Comparison of ENCODE assay signal across 24 mouse cellular contexts in genomic region chr19:55911941-55912340, GRCm38 (mm10).
"Had no signal": no experiment of that assay in that cellular context is flagged by ENCODE, and none has a peak within 500 bp of the region (broad histone marks: within the 10 kb centered on the region; RNA-seq: fewer than 3 reads in every experiment).

No protein-coding gene starts in this region.

- H3K4me1 ChIP-seq: heart, embryonic 10.5 days had no signal

- ATAC-seq: hindbrain, embryonic 16.5 days; inflammation-experienced regulatory T-cells, adult 6 months; intestine, embryonic 15.5 days; intestine, postnatal 0 days had no signal

- H3K4me2 ChIP-seq: heart, embryonic 12.5 days; hindbrain, embryonic 12.5 days; hindbrain, embryonic 14.5 days; intestine, embryonic 15.5 days; limb, embryonic 12.5 days had no signal

- H3K27ac ChIP-seq: gastrocnemius, adult 2 months; heart, embryonic 10.5 days; hindbrain, embryonic 10.5 days; hindbrain, embryonic 12.5 days; hindbrain, embryonic 14.5 days; intestine, embryonic 15.5 days; layer of hippocampus, adult 2 months; left cerebral cortex, adult 2 months; limb, embryonic 10.5 days; limb, embryonic 12.5 days had no signal

- H3K4me3 ChIP-seq: gastrocnemius, adult 2 months; heart, embryonic 10.5 days; heart, embryonic 12.5 days; hindbrain, embryonic 10.5 days; hindbrain, embryonic 12.5 days; intestine, embryonic 15.5 days; layer of hippocampus, adult 2 months; left cerebral cortex, adult 2 months; limb, embryonic 10.5 days; limb, embryonic 12.5 days had no signal

- DNase-seq: gastrocnemius, adult 2 months; gastrocnemius, postnatal 10 days; gastrocnemius, postnatal 25 days; heart, adult 18-20 months; heart, postnatal 10 days; heart, postnatal 4 days; kidney, adult 18-20 months; kidney, adult 8-10 months; kidney, postnatal 10 days; kidney, postnatal 4 days; liver had no signal

- H3K9me3 ChIP-seq: heart, embryonic 10.5 days; heart, embryonic 12.5 days; hindbrain, embryonic 12.5 days; intestine, embryonic 15.5 days; limb, embryonic 10.5 days had no signal

- H3K27me3 ChIP-seq: heart, embryonic 12.5 days; hindbrain, embryonic 12.5 days; intestine, embryonic 15.5 days; limb, embryonic 12.5 days had no signal

- H3K9ac ChIP-seq: heart, embryonic 12.5 days; hindbrain, embryonic 12.5 days; hindbrain, embryonic 14.5 days; intestine, embryonic 15.5 days; limb, embryonic 12.5 days had no signal
